Mouse (Mus musculus): Measurements from ENCODE around the gene Rabepk. TPM values are rescaled to one million over a fixed set of nuclear protein-coding genes. Genes with fewer than 3 reads are reported as not detected.

Gene Rabepk
- total RNA-seq, 2 experiments from 2014 or later = 1.3 to 1.5 TPM

Other genes starting within 250 kb of the Rabepk start
- 106 and 118 TPM in 2 replicates for gene Gapvd1, start 44.7 kb downstream of the Rabepk start, total RNA-seq (2015; ENCODE audit: low replicate concordance)
- 198 and 392 TPM in 2 replicates for gene Gapvd1, start 44.7 kb downstream of the Rabepk start, total RNA-seq (2017; ENCODE audit: low replicate concordance)
- 168 and 188 TPM in 2 replicates for gene Hspa5, start 27.9 kb downstream of the Rabepk start, total RNA-seq (2015; ENCODE audit: low replicate concordance)
- gene Hspa5, start 27.9 kb downstream of the Rabepk start, total RNA-seq (2017; ENCODE audit: low replicate concordance) = 512 and 550 TPM in 2 replicates
- 92.6 and 93.5 TPM in 2 replicates for gene Fbxw2, start 26.4 kb upstream of the Rabepk start, total RNA-seq (2015; ENCODE audit: low replicate concordance)
- 95.5 and 121 TPM in 2 replicates for gene Fbxw2, start 26.4 kb upstream of the Rabepk start, total RNA-seq (2017; ENCODE audit: low replicate concordance)
- gene Gm34653, start 33.1 kb upstream of the Rabepk start, total RNA-seq (2015; ENCODE audit: low replicate concordance) = 1.3 TPM in 1 of 2 replicates, not detected in the other
- gene Gm34653, start 33.1 kb upstream of the Rabepk start, total RNA-seq (2017; ENCODE audit: low replicate concordance) = not detected in 2 replicates
- not detected in 2 replicates for gene Cutal, start 74.5 kb upstream of the Rabepk start, total RNA-seq (2015; ENCODE audit: low replicate concordance)
- gene Cutal, start 74.5 kb upstream of the Rabepk start, total RNA-seq (2017; ENCODE audit: low replicate concordance) = not detected in 2 replicates
- 56.6 and 66.0 TPM in 2 replicates for gene Psmd5, start 75.1 kb upstream of the Rabepk start, total RNA-seq (2015; ENCODE audit: low replicate concordance)
- 37.2 and 65.2 TPM in 2 replicates for gene Psmd5, start 75.1 kb upstream of the Rabepk start, total RNA-seq (2017; ENCODE audit: low replicate concordance)
- gene Phf19, start 114.1 kb upstream of the Rabepk start, total RNA-seq (2015; ENCODE audit: low replicate concordance) = 2.5 TPM in 1 of 2 replicates, not detected in the other
- 1.4 and 2.2 TPM in 2 replicates for gene Phf19, start 114.1 kb upstream of the Rabepk start, total RNA-seq (2017; ENCODE audit: low replicate concordance)
- gene Traf1, start 161.9 kb upstream of the Rabepk start, total RNA-seq (2015; ENCODE audit: low replicate concordance) = 1.1 and 1.3 TPM in 2 replicates
- 1.3 TPM in 1 of 2 replicates, not detected in the other for gene Traf1, start 161.9 kb upstream of the Rabepk start, total RNA-seq (2017; ENCODE audit: low replicate concordance)

All from erythroid progenitor cell, adult 5-6 weeks (primary cell).